Mouse (Mus musculus) left cerebral cortex, postnatal 14 days (tissue): ENCODE measurements around the gene Dnhd1. TPM values are rescaled to one million over a fixed set of nuclear protein-coding genes. Genes with fewer than 3 reads are reported as not detected.

ENCODE experiments used
- DNase-seq, 2 experiments: peaks; one replicate each; pipeline ENCODE4 v3.0.0; 2021 to 2022; ENCODE audit warnings: low spot score in 2 of 2, mixed read lengths in 1 of 2
- intact Hi-C: fragments of 180-260 bp; cut with DNase I; formaldehyde crosslinking; loops from one replicate; pipeline ENCODE4 v1.15.1; 2025
- total RNA-seq, 2 experiments: library from RNA; stranded (reverse); gene quantifications; 2 replicates each; pipeline ENCODE4 v1.2.3; 2021

Gene Dnhd1
- total RNA-seq, 2 experiments from 2014 or later, result 4.9 to 5.0 TPM

DNA sequence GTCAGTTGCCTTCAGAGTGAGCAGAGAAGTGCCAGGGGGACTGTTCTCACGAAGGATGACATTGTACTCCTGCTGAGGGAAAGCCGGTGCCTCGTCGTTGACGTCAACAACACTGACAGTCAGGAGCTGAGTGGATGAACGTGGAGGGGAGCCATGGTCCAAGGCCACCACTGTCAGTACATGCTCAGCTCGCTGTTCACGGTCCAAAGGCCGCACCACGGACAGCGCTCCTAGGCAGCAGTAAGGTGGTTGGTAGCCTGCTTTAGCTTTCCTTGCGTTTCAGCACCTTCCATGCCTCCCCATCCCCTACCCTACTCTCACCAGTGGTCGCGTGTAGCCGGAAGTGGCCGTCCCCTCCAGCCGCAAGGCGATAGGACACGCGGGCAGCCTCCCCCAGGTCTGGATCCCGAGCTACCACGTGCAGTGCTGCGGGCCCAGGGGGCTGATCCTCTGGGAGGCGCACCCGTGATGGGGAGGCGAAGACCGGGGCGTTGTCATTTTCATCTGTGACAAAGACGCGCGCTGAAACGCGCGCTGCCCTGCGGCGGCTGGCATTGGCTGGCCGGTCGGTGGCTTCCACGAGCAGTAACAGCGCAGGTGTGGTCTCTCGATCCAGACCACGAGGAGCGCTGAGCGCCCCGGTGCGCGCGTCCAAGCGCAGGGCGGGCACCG, 111.3 kb downstream of the Dnhd1 start:
- intact Hi-C loops, result no loop called here

DNA sequence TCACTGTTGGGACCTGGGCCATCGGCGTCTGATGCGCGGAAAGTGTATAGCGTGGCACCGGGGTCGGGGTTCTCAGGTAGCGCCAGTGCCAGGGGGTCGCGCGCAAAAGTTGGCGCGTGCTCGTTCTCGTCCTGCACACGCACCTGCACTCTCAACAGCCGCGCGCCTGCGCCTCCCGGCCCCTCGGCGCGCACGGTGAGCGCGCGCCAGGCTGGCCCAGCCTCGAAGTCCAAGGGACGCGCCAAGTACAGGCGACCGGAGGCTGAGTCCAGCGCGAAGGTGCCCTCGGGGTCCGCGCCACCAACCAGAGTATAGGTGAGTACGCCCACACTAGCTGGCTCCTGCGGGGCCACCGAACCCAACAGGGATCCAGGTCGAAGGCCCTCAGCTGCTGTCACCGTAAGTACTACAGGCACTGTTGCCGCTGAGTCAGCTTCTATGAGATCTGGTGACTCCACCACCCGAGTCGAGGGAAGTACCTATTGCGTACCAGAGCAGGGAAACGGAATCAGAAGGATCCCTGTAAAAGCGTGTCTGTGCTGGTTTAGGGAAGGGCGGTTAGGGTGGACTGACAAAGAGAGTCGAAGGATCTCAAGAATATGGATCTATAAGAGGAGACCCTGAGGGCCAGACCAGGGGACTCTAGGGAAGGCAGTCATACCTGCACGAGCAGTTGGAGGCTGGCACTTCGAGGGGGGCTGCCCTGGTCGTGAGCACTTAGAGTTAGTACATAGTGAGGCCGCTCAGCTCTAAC, 112.1 kb downstream of the Dnhd1 start:
- DNase-seq, result no peak
- intact Hi-C loops, result no loop called here

More for the DNA sequence above, 111.3 kb downstream of the Dnhd1 start:
- no peak for DNase-seq

DNA sequence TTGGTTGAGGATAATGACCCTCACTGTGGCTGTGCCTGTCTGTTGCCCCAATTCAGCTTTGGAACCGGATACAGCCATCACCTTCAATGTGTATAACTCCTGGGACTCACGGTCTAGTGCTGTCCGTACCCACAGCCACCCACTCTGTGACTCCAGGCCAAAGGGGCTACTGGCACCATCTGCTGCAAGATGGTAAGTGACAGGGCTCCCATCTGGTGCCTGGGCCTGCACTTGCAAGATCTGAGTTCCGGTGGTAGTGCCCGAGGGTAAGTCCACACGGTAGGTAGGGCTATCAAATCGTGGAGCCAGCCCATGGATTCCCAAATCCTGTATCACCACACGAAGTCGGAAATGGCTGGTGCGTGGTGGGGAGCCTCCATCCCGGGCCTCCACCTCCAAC, 113.7 kb downstream of the Dnhd1 start:
- no peak for DNase-seq
- intact Hi-C loops, result no loop called here

DNA sequence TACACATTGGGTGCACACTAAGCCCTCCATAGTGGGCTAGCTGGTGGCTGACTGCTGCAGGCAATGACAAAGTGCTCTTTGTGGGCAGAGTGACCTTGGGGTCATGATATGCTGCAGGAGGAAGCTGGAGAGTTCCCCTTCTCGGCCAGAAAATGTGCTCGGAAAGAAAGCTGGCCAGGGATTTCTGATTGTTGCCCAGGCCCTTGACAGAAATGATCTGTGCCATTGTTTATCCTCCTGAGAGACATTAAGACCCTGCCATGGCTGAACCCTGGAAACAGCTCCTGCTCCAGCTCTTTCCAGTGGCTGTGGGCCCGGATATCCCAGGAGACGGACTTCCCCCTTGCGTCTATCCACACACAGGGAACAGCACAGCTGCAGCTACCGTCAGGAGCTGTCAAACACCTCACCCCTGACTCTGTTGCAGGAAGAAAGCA, 117.1 kb downstream of the Dnhd1 start:
- no peak for DNase-seq
- intact Hi-C loops, result loop anchor here (5.0 kb wide), 1 partner anchor 40 kb away; no protein-coding TSS in a partner anchor

DNA sequence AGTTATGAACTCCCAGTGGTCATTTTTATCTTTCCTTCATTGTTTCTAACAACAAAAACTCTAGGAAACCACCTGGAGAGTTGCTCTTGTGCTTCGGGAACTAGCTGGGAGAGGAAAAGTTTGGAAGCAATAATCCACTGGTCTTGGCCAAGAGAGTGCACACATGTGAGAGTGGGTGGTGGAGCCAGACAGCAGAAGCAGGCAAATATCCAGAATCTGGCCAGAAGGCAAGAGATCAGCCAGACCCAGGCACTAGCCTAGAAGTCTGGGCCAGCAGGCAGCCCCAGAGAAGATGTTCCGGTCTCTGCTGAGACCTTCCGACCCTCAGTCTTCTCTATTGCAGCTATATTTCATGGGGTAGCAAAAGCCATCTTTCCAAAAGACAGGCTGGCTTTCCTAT, 119.3 kb downstream of the Dnhd1 start:
- no peak for DNase-seq
- intact Hi-C loops, result loop anchor here (5.0 kb wide), 1 partner anchor 37 kb away; no protein-coding TSS in a partner anchor

Other genes with a start within 250 kb of the Dnhd1 start
- gene Cnga4, start 246.3 kb upstream of the Dnhd1 start, total RNA-seq, result under 1 TPM; 0.37 to 0.51 TPM
- gene Cckbr, start 225.1 kb upstream of the Dnhd1 start, total RNA-seq, result 10 to 100 TPM; 56.6 to 62.4 TPM
- 10 to 100 TPM; 19.0 to 21.1 TPM for gene Cavin3, start 168.5 kb upstream of the Dnhd1 start, total RNA-seq
- gene Smpd1, start 96.5 kb upstream of the Dnhd1 start, total RNA-seq, result 100 to 1,000 TPM; 111 to 112 TPM
- 100 to 1,000 TPM; 450 to 459 TPM for gene Apbb1, start 69.2 kb upstream of the Dnhd1 start, total RNA-seq
- under 1 TPM; 0.23 to 0.24 TPM for gene Hpx, start 50.7 kb upstream of the Dnhd1 start, total RNA-seq
- 100 to 1,000 TPM; 146 to 148 TPM for gene Trim3, start 17.3 kb upstream of the Dnhd1 start, total RNA-seq
- 10 to 100 TPM; 79.1 to 82.2 TPM for gene Timm10b, start 10.8 kb upstream of the Dnhd1 start, total RNA-seq
- 100 to 1,000 TPM in 1 of 2 experiments, 10 to 100 TPM in 1; 96.6 to 104 TPM for gene Arfip2, start 10.4 kb upstream of the Dnhd1 start, total RNA-seq
- 10 to 100 TPM; 10.6 to 13.6 TPM for gene Gm45799, start 10.3 kb upstream of the Dnhd1 start, total RNA-seq
- 10 to 100 TPM; 94.1 to 97.2 TPM for gene Ilk, start 85.8 kb downstream of the Dnhd1 start, total RNA-seq
- gene Rrp8, start 86.6 kb downstream of the Dnhd1 start, total RNA-seq, result 10 to 100 TPM; 10.1 to 15.2 TPM
- 100 to 1,000 TPM; 129 to 151 TPM for gene Taf10, start 93.5 kb downstream of the Dnhd1 start, total RNA-seq
- gene Tpp1, start 101.4 kb downstream of the Dnhd1 start, total RNA-seq, result 10 to 100 TPM; 43.8 to 46.5 TPM
- 10 to 100 TPM; 16.4 to 18.7 TPM for gene Dchs1, start 136.8 kb downstream of the Dnhd1 start, total RNA-seq
- gene Mrpl17, start 160.3 kb downstream of the Dnhd1 start, total RNA-seq, result 100 to 1,000 TPM; 115 to 117 TPM